Mouse (Mus musculus): ENCODE results near the gene Rad51b. TPM values are rescaled to one million over a fixed set of nuclear protein-coding genes. Genes with fewer than 3 reads are reported as not detected.

The Rad51b gene
- total and polyA plus RNA-seq, 3 experiments, result 6.5 to 8.6 (median 8.5) TPM

DNA sequence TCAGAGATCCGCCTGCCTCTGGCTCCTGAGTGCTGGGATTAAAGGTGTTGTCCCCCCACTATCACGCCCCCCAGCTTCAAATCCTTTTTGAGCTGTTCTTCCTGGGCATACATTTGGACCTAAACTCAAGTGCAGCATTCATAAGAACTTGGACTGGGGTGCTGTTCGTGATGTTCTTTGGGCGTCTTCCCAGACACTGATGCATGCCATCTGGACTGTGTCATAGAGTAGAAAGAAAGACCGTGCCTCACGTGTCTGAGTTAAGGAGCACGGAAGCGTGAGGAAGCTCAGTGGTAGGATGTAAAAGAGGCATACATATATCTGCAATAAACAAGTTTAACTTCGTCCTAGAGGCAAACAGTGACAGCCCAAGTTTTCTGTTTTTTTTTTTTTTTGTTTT lies 4.7 kb downstream of the Rad51b start:
- in situ Hi-C loops (cut with MboI; ENCODE audit: low pct_ligation_motif_present, low pct_unique_long_range_greater_than_20kb, low sequenced_read_pairs) (no loop called here), dilution Hi-C loops (cut with MboI; ENCODE audit: extremely low pct_ligation_motif_present, extremely low pct_unique_long_range_greater_than_20kb, low sequenced_read_pairs) (no loop called here)
- H3K4me3 ChIP-seq (replicated peaks in 1 of 3; ENCODE audit: low read depth in 2 of 3, low read length in 2 of 3, poor library complexity in 1 of 3), result no peak overlapping the region
- peaks cover 14 to 45% of the 10 kb centered on the region in 2 experiments for H3K36me3 ChIP-seq (replicated peaks in 1 of 2; ENCODE audit: control insufficient read depth in 1 of 2, insufficient read depth in 1 of 2, low read length in 1 of 2)
- no peak overlapping the region for H3K27ac ChIP-seq (ENCODE audit: insufficient read depth, low read depth)
- H3K4me1 ChIP-seq (ENCODE audit: control insufficient read depth in 1 of 2, insufficient read depth in 2 of 2), result peaks cover 0 to 12% of the 10 kb centered on the region in 2 experiments; a peak in 2 of 4 replicates
- H3K27me3 ChIP-seq (replicated peaks), result no peaks in the 10 kb centered on the region
- no peak for DNase-seq (ENCODE audit: extremely low read depth)
- no peak overlapping the region for H3K4me2 ChIP-seq (ENCODE audit: insufficient read depth, low read depth, poor library complexity, severe bottlenecking)
- no peaks in the 10 kb centered on the region for H3K9me3 ChIP-seq (replicated peaks; ENCODE audit: low read length)
- no peak overlapping the region for H3K9ac ChIP-seq (ENCODE audit: insufficient read depth, low read depth)
- no peaks in the 10 kb centered on the region for H3K79me2 ChIP-seq (replicated peaks; ENCODE audit: control insufficient read depth, extremely low read depth, insufficient read depth, poor library complexity, severe bottlenecking)
- no peak for TF ChIP-seq MAFK (IDR thresholded peaks at IDR 0.05; ENCODE audit: insufficient replicate concordance, low read length)
- no peak for TF ChIP-seq SIN3A (IDR thresholded peaks at IDR 0.05; ENCODE audit: low read length)
- no peak for TF ChIP-seq TBP (conservative IDR thresholded peaks at IDR 0.05; ENCODE audit: low read depth, low read length)

DNA sequence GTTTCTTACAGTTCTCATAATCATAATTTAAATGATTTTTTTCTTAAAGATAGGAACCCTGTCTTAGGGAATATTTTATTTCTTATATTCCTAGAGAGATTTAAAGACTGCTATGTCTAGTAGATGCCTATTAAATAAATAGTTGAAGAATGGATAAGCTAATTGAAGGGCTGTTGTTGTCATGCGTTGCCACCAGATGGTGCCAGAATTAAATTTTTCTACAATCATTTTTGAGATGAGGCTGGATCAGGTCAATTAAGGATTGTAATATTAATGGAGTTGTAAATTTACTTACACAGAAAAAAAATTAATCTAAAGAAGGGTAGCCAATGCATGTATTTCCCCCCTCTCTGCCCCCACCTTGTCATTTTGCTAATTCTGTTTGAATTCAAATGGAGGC lies 8.0 kb downstream of the Rad51b start:
- H3K4me2 ChIP-seq (ENCODE audit: insufficient read depth, low read depth, poor library complexity, severe bottlenecking), result no peak overlapping the region
- peaks cover 14 to 67% of the 10 kb centered on the region in 2 experiments for H3K36me3 ChIP-seq (replicated peaks in 1 of 2; ENCODE audit: control insufficient read depth in 1 of 2, insufficient read depth in 1 of 2, low read length in 1 of 2)
- no peaks in the 10 kb centered on the region for H3K4me1 ChIP-seq (ENCODE audit: control insufficient read depth in 1 of 2, insufficient read depth in 2 of 2)
- no peaks in the 10 kb centered on the region for H3K27me3 ChIP-seq (replicated peaks)
- DNase-seq (ENCODE audit: extremely low read depth), result no peak
- H3K4me3 ChIP-seq (replicated peaks in 1 of 3; ENCODE audit: low read depth in 2 of 3, low read length in 2 of 3, poor library complexity in 1 of 3), result no peak overlapping the region
- TF ChIP-seq PAX5 (IDR thresholded peaks at IDR 0.05; ENCODE audit: low read length) (no peak), RAD21 (IDR thresholded peaks at IDR 0.05; ENCODE audit: low read depth, low read length) (peak; percentile 23), NELFE (IDR thresholded peaks at IDR 0.05; ENCODE audit: low read depth, low read length) (no peak), CTCF (conservative IDR thresholded peaks at IDR 0.05 in 1 of 2, IDR thresholded peaks at IDR 0.05 in 1 of 2; ENCODE audit: low read depth in 2 of 2, low read length in 2 of 2) (peak in 1 of 2 experiments; percentile 37; a peak in 2 of 4 replicates), JUN (IDR thresholded peaks at IDR 0.05; ENCODE audit: insufficient read depth, low read depth, low read length) (no peak), NRF1 (IDR thresholded peaks at IDR 0.05; ENCODE audit: low read depth, low read length) (no peak)
- in situ Hi-C loops (cut with MboI; ENCODE audit: low pct_ligation_motif_present, low pct_unique_long_range_greater_than_20kb, low sequenced_read_pairs) (no loop called here), dilution Hi-C loops (cut with MboI; ENCODE audit: extremely low pct_ligation_motif_present, extremely low pct_unique_long_range_greater_than_20kb, low sequenced_read_pairs) (no loop called here)
- H3K27ac ChIP-seq (ENCODE audit: insufficient read depth, low read depth), result no peak overlapping the region
- H3K9me3 ChIP-seq (replicated peaks; ENCODE audit: low read length), result no peaks in the 10 kb centered on the region
- no peak overlapping the region for H3K9ac ChIP-seq (ENCODE audit: insufficient read depth, low read depth)
- no peaks in the 10 kb centered on the region for H3K79me2 ChIP-seq (replicated peaks; ENCODE audit: control insufficient read depth, extremely low read depth, insufficient read depth, poor library complexity, severe bottlenecking)

DNA sequence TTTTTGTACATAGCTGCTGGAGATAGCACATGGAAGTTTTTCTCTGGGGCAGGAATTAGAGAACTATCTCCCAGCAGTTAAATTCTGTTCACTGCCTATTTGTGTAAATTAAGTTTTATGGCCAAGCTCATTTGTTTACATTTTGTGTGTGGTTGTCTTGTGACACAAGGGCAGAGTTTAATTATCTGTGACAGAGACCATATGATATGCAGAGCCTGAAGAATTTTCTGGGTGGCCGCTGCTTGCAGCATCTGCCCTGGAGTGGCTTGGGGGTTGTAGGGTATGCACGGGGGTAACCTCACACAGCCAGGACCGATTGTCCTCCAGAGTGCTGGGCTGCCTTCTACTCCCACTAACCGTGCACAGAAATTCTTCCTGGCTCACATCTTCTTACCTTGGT lies 8.9 kb downstream of the Rad51b start:
- no peaks in the 10 kb centered on the region for H3K79me2 ChIP-seq (replicated peaks; ENCODE audit: control insufficient read depth, extremely low read depth, insufficient read depth, poor library complexity, severe bottlenecking)
- H3K36me3 ChIP-seq (replicated peaks in 1 of 2; ENCODE audit: control insufficient read depth in 1 of 2, insufficient read depth in 1 of 2, low read length in 1 of 2), result peaks cover 14 to 62% of the 10 kb centered on the region in 2 experiments
- no peaks in the 10 kb centered on the region for H3K4me1 ChIP-seq (ENCODE audit: control insufficient read depth in 1 of 2, insufficient read depth in 2 of 2)
- H3K4me3 ChIP-seq (replicated peaks in 1 of 3; ENCODE audit: low read depth in 2 of 3, low read length in 2 of 3, poor library complexity in 1 of 3), result no peak overlapping the region
- H3K4me2 ChIP-seq (ENCODE audit: insufficient read depth, low read depth, poor library complexity, severe bottlenecking), result no peak overlapping the region
- H3K9me3 ChIP-seq (replicated peaks; ENCODE audit: low read length), result no peaks in the 10 kb centered on the region
- no peak for DNase-seq (ENCODE audit: extremely low read depth)
- dilution Hi-C loops (cut with MboI; ENCODE audit: extremely low pct_ligation_motif_present, extremely low pct_unique_long_range_greater_than_20kb, low sequenced_read_pairs), result no loop called here
- H3K27ac ChIP-seq (ENCODE audit: insufficient read depth, low read depth), result no peak overlapping the region
- no peak overlapping the region for H3K9ac ChIP-seq (ENCODE audit: insufficient read depth, low read depth)
- no peaks in the 10 kb centered on the region for H3K27me3 ChIP-seq (replicated peaks)
- in situ Hi-C loops (cut with MboI; ENCODE audit: low pct_ligation_motif_present, low pct_unique_long_range_greater_than_20kb, low sequenced_read_pairs), result no loop called here
- TF ChIP-seq MAZ (IDR thresholded peaks at IDR 0.05; ENCODE audit: low read depth, low read length) (no peak), RAD21 (IDR thresholded peaks at IDR 0.05; ENCODE audit: low read depth, low read length) (no peak), MXI1 (IDR thresholded peaks at IDR 0.05; ENCODE audit: low read depth, low read length) (no peak), ZC3H11A (IDR thresholded peaks at IDR 0.05; ENCODE audit: low read depth, low read length) (no peak), BHLHE40 (IDR thresholded peaks at IDR 0.05; ENCODE audit: low read depth, low read length) (no peak), KAT2A (IDR thresholded peaks at IDR 0.05; ENCODE audit: insufficient replicate concordance, low read length) (no peak), E2F4 (IDR thresholded peaks at IDR 0.05; ENCODE audit: insufficient replicate concordance, low read depth, low read length) (no peak), ZMIZ1 (IDR thresholded peaks at IDR 0.05; ENCODE audit: low read depth, low read length) (no peak), GABPA (IDR thresholded peaks at IDR 0.05; ENCODE audit: insufficient replicate concordance, low read depth, low read length) (no peak), ELF1 (IDR thresholded peaks at IDR 0.05; ENCODE audit: low read depth, low read length) (no peak), CHD2 (IDR thresholded peaks at IDR 0.05; ENCODE audit: low read length) (no peak), MYC (IDR thresholded peaks at IDR 0.05; ENCODE audit: low read depth, low read length) (no peak), USF1 (IDR thresholded peaks at IDR 0.05; ENCODE audit: low read depth, low read length) (no peak), UBTF (IDR thresholded peaks at IDR 0.05; ENCODE audit: low read depth, low read length) (no peak), MAX (IDR thresholded peaks at IDR 0.05; ENCODE audit: low read length) (no peak), CHD1 (IDR thresholded peaks at IDR 0.05; ENCODE audit: low read depth, low read length) (no peak), NELFE (IDR thresholded peaks at IDR 0.05; ENCODE audit: low read depth, low read length) (no peak), POLR2A (IDR thresholded peaks at IDR 0.05; ENCODE audit: low read depth, low read length) (no peak), JUN (IDR thresholded peaks at IDR 0.05; ENCODE audit: insufficient read depth, low read depth, low read length) (no peak)
